ENCODE assay signal across 9 mouse cellular contexts in genomic region chr8:121451404-121452076, GRCm38 (mm10).
A peak's percentile ranks its signal among the peaks of the same experiment; 100 is the strongest.
DNase-seq lines count a peak whose midpoint lies in the region; ATAC-seq and TF ChIP-seq lines count a peak whose summit lies in the region.
"Had no signal": no experiment of that assay in that cellular context is flagged by ENCODE, and none has a peak within 500 bp of the region (broad histone marks: within the 10 kb centered on the region; RNA-seq: fewer than 3 reads in every experiment).

No protein-coding gene starts in this region.

- no peak for TF ChIP-seq CTCF in stomach, postnatal 0 days (IDR thresholded peaks at IDR 0.05; ENCODE audit: low read depth)

- H3K4me2 ChIP-seq in heart, embryonic 11.5 days = no peak overlapping the region
- H3K4me2 ChIP-seq in stomach, postnatal 0 days (replicated peaks; ENCODE audit: low read depth) = no peak overlapping the region
- no peak overlapping the region for H3K4me2 ChIP-seq in neural tube, embryonic 15.5 days
- H3K4me2 ChIP-seq in hindbrain, embryonic 14.5 days (replicated peaks) = no peak overlapping the region

- H3K9me3 ChIP-seq in heart, embryonic 11.5 days (replicated peaks; ENCODE audit: control insufficient read depth, low read length) = no peaks in the 10 kb centered on the region
- H3K9me3 ChIP-seq in stomach, postnatal 0 days (ENCODE audit: control insufficient read depth, low read length) = no peaks in the 10 kb centered on the region
- no peaks in the 10 kb centered on the region for H3K9me3 ChIP-seq in neural tube, embryonic 15.5 days (replicated peaks)
- H3K9me3 ChIP-seq in hindbrain, embryonic 14.5 days (ENCODE audit: control insufficient read depth, low read length) = no peaks in the 10 kb centered on the region

- no peak for TF ChIP-seq EP300 in stomach, postnatal 0 days (optimal IDR thresholded peaks at IDR 0.05)

- H3K9ac ChIP-seq in heart, embryonic 11.5 days (ENCODE audit: low read depth, low read length) = no peak overlapping the region
- H3K9ac ChIP-seq in stomach, postnatal 0 days (ENCODE audit: low read length) = no peak overlapping the region
- H3K9ac ChIP-seq in neural tube, embryonic 15.5 days (replicated peaks) = no peak overlapping the region
- no peak overlapping the region for H3K9ac ChIP-seq in hindbrain, embryonic 14.5 days

- no peaks in the 10 kb centered on the region for H3K27me3 ChIP-seq in heart, embryonic 11.5 days (ENCODE audit: control insufficient read depth, insufficient read depth, low read length)
- H3K27me3 ChIP-seq in stomach, postnatal 0 days (ENCODE audit: control insufficient read depth, insufficient read depth, low read length) = no peaks in the 10 kb centered on the region
- no peaks in the 10 kb centered on the region for H3K27me3 ChIP-seq in neural tube, embryonic 15.5 days (replicated peaks)
- H3K27me3 ChIP-seq in hindbrain, embryonic 14.5 days (ENCODE audit: control insufficient read depth, insufficient read depth, low read length) = no peaks in the 10 kb centered on the region

- DNase-seq in ovary, postnatal 36 days (ENCODE audit: low spot score) = peak; percentile 32
- no peak for DNase-seq in ovary, postnatal 10 days (ENCODE audit: low spot score)
- peak; percentile 91 for DNase-seq in kidney, postnatal 14 days
- peak; percentile 38 for DNase-seq in stomach, postnatal 0 days (ENCODE audit: low spot score)
- no peak for DNase-seq in spleen, postnatal 36 days (ENCODE audit: low spot score in 2 of 2)
- DNase-seq in hindbrain, embryonic 14.5 days (ENCODE audit: low spot score) = no peak
- DNase-seq: cerebellum, adult 11 months had no signal

- peak; percentile 68 for ATAC-seq in heart, embryonic 11.5 days (replicated peaks; ENCODE audit: insufficient number of reproducible peaks, low FRiP score, low TSS enrichment)
- peak; percentile 44; the same call in 1 of the 2 replicates for ATAC-seq in stomach, postnatal 0 days (ENCODE audit: low FRiP score, low TSS enrichment)
- ATAC-seq in neural tube, embryonic 15.5 days (ENCODE audit: low FRiP score) = no peak
- no peak for ATAC-seq in hindbrain, embryonic 14.5 days (ENCODE audit: low FRiP score)

- no peaks in the 10 kb centered on the region for H3K36me3 ChIP-seq in heart, embryonic 11.5 days (ENCODE audit: control insufficient read depth, insufficient read depth, low read length)
- H3K36me3 ChIP-seq in stomach, postnatal 0 days (ENCODE audit: control insufficient read depth, insufficient read depth, low read length) = no peaks in the 10 kb centered on the region
- no peaks in the 10 kb centered on the region for H3K36me3 ChIP-seq in neural tube, embryonic 15.5 days
- H3K36me3 ChIP-seq in hindbrain, embryonic 14.5 days (replicated peaks; ENCODE audit: control insufficient read depth, insufficient read depth) = no peaks in the 10 kb centered on the region

- peaks cover 13% of the 10 kb centered on the region for H3K4me1 ChIP-seq in heart, embryonic 11.5 days (ENCODE audit: control insufficient read depth, insufficient read depth, low read length)
- H3K4me1 ChIP-seq in stomach, postnatal 0 days (replicated peaks; ENCODE audit: control insufficient read depth, insufficient read depth) = no peaks in the 10 kb centered on the region
- no peaks in the 10 kb centered on the region for H3K4me1 ChIP-seq in neural tube, embryonic 15.5 days
- no peaks in the 10 kb centered on the region for H3K4me1 ChIP-seq in hindbrain, embryonic 14.5 days (replicated peaks; ENCODE audit: control insufficient read depth, insufficient read depth, low read length)

- no peak overlapping the region for H3K4me3 ChIP-seq in heart, embryonic 11.5 days (ENCODE audit: low read depth, low read length)
- H3K4me3 ChIP-seq in stomach, postnatal 0 days (ENCODE audit: low read depth, low read length) = no peak overlapping the region
- no peak overlapping the region for H3K4me3 ChIP-seq in neural tube, embryonic 15.5 days (replicated peaks)
- no peak overlapping the region for H3K4me3 ChIP-seq in hindbrain, embryonic 14.5 days (replicated peaks; ENCODE audit: low read length)

- H3K27ac ChIP-seq in heart, embryonic 11.5 days (ENCODE audit: low read depth, low read length) = no peak overlapping the region
- H3K27ac ChIP-seq in stomach, postnatal 0 days (replicated peaks) = no peak overlapping the region; the same call in 1 of the 2 replicates
- no peak overlapping the region for H3K27ac ChIP-seq in neural tube, embryonic 15.5 days (replicated peaks)
- H3K27ac ChIP-seq in hindbrain, embryonic 14.5 days = no peak overlapping the region

- WGBS in heart, embryonic 11.5 days (ENCODE audit: insufficient replicate concordance) = 63% methylated on average over 16 of the region's 16 CpGs
- 58% methylated on average over 16 of the region's 16 CpGs for WGBS in stomach, postnatal 0 days
- 83% methylated on average over 16 of the region's 16 CpGs for WGBS in neural tube, embryonic 15.5 days
- WGBS in hindbrain, embryonic 14.5 days = 82% methylated on average over 16 of the region's 16 CpGs

Comparison
In these comparisons a context has a peak if more than half of its experiments do, and no peak if none do; other contexts are left out.
1. DNase-seq: peak in ovary, postnatal 36 days (single experiment), kidney, postnatal 14 days (single experiment) and stomach, postnatal 0 days (single experiment); none in ovary, postnatal 10 days (single experiment), spleen, postnatal 36 days (0 of 2) and hindbrain, embryonic 14.5 days (single experiment).
2. ATAC-seq: peak in heart, embryonic 11.5 days (single experiment) and stomach, postnatal 0 days (single experiment); none in neural tube, embryonic 15.5 days (single experiment) and hindbrain, embryonic 14.5 days (single experiment).